In the genomic region with DNA sequence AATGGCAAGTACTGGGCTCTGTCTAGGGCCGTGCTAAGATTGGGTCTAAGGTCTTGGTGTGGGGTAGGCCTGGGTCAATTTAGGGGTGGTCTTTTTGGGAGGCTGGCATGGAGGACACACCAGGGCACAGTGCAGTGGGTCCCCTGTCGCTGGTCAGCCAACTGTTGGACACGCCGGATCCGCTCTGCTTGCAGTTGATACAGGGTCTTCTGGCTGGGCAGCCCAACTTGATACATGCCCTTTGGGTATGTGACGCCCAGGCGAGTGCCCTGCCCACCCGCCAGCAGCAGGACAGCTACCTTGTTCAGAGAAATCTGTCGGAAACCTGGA, we compare ENCODE assay signal across 1 mouse cellular context.
TF ChIP-seq lines count a peak whose summit lies in the region.

No protein-coding gene starts in this region.

TF ChIP-seq in CH12.LX, 34 proteins besides CTCF, POLR2A, EP300 and RAD21 (continued from another document):
- TF ChIP-seq ZC3H11A (IDR thresholded peaks at IDR 0.05; ENCODE audit: low read depth, low read length) (no peak), NRF1 (IDR thresholded peaks at IDR 0.05; ENCODE audit: low read depth, low read length) (no peak)
TF ChIP-seq in CH12.LX: peak in this region for 0.
